Mouse (Mus musculus) spleen, embryonic (tissue): Measurements from ENCODE around the gene Tspan11.

Experiments used
- CTCF ChIA-PET: fragments of 350-600 bp; sonication (Branson Sonifier 250); formaldehyde crosslinking; loops from one replicate; lab custom pipeline; 2022; lab: Charles Lee

Tspan11 gene

GRCm38 (mm10) chr6:127932697-127933096 is 45.3 kb downstream of the Tspan11 start:
- CTCF ChIA-PET: interaction anchor here (0.6 kb wide), 1 partner anchor 129 kb away, joined by 4 read pairs; no protein-coding TSS in a partner anchor

GRCm38 (mm10) chr6:127933841-127934240 is 46.5 kb downstream of the Tspan11 start:
- CTCF ChIA-PET: no interaction called here

DNA sequence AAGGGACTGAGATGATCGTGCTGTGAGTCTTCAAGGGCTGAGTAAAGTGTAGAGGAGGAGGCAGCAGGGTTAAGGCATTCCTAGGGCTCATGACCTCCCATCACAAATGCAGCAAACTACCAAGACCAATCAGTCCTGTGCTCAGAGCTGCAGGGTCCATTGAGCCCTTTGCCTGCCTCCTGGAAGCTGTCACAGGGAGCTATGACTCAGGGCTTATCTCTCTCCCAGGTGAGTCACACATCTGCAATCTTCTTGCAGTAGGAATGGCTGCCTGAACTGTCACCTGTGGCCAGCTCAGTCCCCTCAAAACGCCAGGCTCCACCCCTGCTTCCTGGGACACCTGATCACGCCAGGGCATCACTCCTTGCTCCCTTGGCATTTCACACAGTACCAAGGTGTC is 47.7 kb downstream of the Tspan11 start:
- CTCF ChIA-PET: no interaction called here

GRCm38 (mm10) chr6:127942421-127942820 is 55.0 kb downstream of the Tspan11 start:
- CTCF ChIA-PET: no interaction called here

DNA sequence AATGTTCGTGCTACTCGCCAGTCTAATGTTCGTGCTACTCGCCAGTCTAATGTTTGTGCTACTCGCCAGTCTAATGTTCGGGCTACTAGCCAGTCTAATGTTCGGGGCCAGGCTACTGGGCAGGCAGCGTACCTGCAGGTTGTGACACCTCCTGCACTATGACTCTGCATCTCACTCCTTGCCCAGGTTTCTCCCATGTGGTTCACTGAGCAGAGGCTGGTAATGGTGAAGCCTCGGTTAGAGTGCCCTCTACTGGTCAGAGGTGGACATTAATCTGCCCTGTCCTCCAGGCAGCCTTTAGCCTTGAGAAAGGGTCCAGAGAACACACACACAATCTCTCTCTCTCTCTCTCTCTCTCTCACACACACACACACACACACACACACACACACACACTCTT is 58.3 kb downstream of the Tspan11 start:
- CTCF ChIA-PET: no interaction called here

DNA sequence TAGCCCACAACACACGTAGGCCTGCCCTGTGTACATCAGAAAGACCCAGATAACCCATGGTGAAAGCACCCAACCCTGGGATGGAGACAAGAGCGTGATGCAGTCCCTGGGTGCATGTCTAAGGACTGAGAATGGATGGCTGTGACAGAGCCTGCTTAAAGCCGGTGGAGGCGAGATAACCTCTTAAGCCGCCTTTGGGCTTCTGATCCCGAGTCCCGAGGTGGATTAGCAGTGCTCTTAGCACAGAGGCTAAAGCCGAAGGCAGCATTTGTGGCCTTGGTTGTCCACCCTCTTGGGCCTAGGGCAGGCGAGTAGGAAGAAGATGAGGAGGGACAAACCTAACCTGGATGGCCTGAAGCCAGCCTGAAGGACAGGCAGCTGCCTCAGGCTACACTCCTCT is 61.3 kb downstream of the Tspan11 start:
- CTCF ChIA-PET: no interaction called here

GRCm38 (mm10) chr6:127949885-127950284 is 62.5 kb downstream of the Tspan11 start:
- CTCF ChIA-PET: no interaction called here

- CTCF ChIA-PET: no interaction called here
Observed at GRCm38 (mm10) chr6:127953071-127953470, 65.7 kb downstream of the Tspan11 start.

DNA sequence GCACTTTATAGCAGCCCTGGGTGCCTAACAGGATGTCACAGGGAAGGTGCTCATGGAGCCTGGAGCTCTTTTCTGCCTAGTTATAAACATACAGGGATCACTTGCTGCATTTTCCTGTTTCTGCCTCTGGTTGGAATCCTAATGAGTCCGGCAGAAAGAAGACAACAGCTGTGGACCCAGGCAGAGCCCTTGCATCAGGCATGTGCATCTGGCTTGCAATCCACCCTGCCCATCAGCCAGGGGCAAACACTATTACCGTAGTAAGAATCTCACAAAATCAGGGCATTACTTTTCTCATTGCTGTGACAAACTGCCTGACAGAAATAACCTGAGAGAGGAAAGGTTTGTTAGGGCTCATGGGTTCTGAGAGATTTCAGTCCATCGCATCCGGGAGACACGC is 68.8 kb downstream of the Tspan11 start:
- CTCF ChIA-PET: no interaction called here

GRCm38 (mm10) chr6:127960203-127960602 is 72.8 kb downstream of the Tspan11 start:
- CTCF ChIA-PET: no interaction called here

- CTCF ChIA-PET: no interaction called here
Observed at GRCm38 (mm10) chr6:127965497-127965896, 78.1 kb downstream of the Tspan11 start.

GRCm38 (mm10) chr6:127969709-127970108 is 82.3 kb downstream of the Tspan11 start:
- CTCF ChIA-PET: no interaction called here

DNA sequence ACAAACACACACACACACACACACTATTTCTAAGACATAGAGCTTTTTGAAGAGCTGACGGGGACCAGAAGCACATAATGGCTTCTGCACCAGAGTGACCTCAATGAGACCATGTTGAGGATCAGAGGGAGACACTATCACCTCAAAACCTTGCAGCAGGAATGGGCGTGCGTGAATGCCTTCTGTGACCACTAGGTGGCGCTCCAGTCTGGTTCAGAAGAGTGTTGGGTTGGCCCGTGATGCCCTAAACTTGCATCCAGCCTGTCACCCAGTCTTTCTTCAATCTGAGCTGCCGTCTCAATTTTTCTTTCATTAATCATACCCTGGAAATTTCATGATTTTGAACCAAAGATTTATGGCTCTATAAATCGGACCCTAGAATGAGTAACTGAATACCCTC is 82.7 kb downstream of the Tspan11 start:
- CTCF ChIA-PET: no interaction called here

DNA sequence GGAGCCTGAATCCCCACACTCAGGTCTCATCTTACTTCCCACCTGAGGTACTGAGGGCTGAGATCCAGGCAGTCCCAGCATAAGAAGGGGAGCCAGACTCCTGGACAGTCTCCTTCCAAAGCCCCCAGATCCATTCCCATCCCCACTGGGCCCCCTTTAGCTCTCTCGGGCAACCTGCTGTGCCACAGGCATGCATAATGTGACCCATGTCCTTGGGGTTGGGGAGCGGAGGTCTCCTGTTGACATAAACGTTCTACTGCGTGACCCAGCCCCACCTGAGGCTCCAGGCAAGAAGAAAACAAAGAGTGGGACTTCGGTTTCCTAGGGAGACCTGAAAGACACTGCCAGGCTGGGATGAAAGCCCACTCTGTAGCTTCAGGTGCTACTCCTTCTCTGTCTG is 83.5 kb downstream of the Tspan11 start:
- CTCF ChIA-PET: no interaction called here

DNA sequence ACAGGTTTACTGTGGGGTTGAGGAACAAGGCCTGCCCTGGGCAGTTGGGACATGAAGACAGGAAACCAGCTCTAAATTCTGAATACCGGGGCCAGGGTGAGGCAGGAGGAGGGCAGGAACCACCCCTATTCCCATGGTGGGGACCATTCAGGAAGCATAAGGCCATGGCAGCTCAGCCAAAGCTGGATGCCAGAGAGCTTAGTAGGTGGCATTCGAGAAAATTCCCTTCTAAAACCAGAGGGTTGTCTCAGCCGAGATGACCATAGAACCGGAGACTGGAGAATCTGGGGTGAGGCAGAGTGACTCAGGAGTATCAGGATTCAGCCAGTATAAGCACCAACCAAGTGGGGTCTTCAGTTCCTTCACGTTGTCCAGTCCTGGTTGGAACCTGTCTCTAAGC is 84.5 kb downstream of the Tspan11 start:
- CTCF ChIA-PET: no interaction called here

DNA sequence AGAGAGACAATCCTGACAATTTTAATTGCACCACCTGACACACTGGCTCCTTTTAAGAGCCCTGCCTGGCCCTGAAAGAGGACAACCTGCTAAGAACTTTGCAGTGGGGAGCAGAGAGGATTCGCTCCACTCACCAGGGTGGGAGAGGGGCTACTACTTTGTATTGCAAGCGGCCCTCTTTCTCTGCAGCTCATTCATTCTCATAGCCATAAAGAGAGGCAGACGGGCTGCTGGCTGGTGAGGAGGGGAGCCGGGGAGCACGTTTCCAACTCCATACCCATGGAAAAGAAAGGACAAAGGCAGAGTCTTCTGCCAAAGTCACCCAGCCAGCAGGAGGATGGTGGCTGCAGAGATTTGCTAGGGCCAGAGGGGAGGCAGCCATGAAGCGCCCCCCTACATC is 86.2 kb downstream of the Tspan11 start:
- CTCF ChIA-PET: interaction anchor here (0.6 kb wide), 1 partner anchor 1684 kb away, joined by 3 read pairs; no protein-coding TSS in a partner anchor

- CTCF ChIA-PET: no interaction called here
Observed at GRCm38 (mm10) chr6:127974000-127974399, 86.6 kb downstream of the Tspan11 start.

GRCm38 (mm10) chr6:127976695-127977094 is 89.3 kb downstream of the Tspan11 start:
- CTCF ChIA-PET: no interaction called here

DNA sequence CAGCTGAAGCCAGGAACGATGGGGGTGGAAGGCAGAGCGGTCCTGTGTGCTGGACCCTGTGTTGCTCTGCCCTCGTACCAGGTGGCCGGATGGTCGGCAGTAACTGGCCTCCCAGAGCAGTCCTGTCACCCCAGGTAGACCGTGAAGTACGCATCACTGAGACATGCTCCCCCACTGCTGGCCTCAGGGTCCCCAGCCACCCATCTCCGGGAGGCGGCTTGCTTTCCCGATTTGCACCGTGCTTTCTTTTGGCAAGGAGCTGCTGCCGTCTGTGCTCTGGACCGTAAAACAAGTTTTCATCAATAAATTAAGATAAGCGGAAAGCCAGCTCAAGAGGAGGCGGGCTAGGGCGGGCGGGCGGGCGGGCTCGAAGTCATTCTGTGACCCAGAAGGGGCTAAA is 91.6 kb downstream of the Tspan11 start:
- CTCF ChIA-PET: no interaction called here

- CTCF ChIA-PET: no interaction called here
Observed at GRCm38 (mm10) chr6:127979831-127980230, 92.4 kb downstream of the Tspan11 start.

GRCm38 (mm10) chr6:127980381-127981045 is 93.1 kb downstream of the Tspan11 start:
- CTCF ChIA-PET: no interaction called here

DNA sequence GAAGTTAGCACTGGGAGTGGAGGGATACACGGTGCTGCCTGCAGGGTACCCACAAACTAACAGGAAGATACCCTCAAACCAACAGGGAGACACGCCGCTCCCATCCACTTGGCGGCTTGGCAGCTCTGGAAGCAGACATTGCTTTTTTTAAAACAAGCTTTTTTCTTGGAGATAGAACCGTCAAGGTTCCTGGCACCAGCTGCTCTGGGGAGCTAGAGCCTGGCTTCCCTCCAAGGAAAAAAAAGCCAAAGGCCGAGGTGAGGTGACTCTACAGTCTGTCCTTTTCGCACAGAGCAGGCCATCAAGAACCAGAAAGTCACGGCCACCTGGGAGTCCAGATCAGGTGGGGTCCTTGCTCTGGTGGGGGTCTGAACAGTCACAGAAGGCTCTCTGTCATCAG is 93.8 kb downstream of the Tspan11 start:
- CTCF ChIA-PET: no interaction called here

- CTCF ChIA-PET: no interaction called here
Observed at GRCm38 (mm10) chr6:127986357-127986756, 99.0 kb downstream of the Tspan11 start.

GRCm38 (mm10) chr6:127987374-127987773 is 100.0 kb downstream of the Tspan11 start:
- CTCF ChIA-PET: no interaction called here
